Mouse (Mus musculus) layer of hippocampus, postnatal 10 days (tissue): ENCODE data around the gene Fkbp6. TPM values are rescaled to one million over a fixed set of nuclear protein-coding genes. Genes with fewer than 3 reads are reported as not detected.

Experiments
- microRNA-seq, 2 experiments: library from miRNA; unstranded; fragments of <30 nt; microRNA quantifications; one replicate each; pipeline ENCODE4 v1.2.0; 2021
- total RNA-seq, 2 experiments: library from RNA; stranded (reverse); gene quantifications; 2 replicates each; pipeline ENCODE4 v1.2.3; 2021

Gene Fkbp6
- total RNA-seq, 2 experiments from 2014 or later: not detected

Small RNA genes within 50 kb of the gene (microRNA-seq; reads per million reads assigned to microRNA genes)
- 0.45 to 3.1 reads per million in 2 experiments for gene Mir7033

Other genes with a start within 250 kb of the Fkbp6 start
- 10 to 100 TPM; 23.0 to 23.7 TPM for gene Tbl2, start 200.4 kb downstream of the Fkbp6 start, total RNA-seq
- gene Bcl7b, start 181.8 kb downstream of the Fkbp6 start, total RNA-seq: 10 to 100 TPM; 27.7 to 29.8 TPM
- 10 to 100 TPM; 47.8 to 51.1 TPM for gene Baz1b, start 162.8 kb downstream of the Fkbp6 start, total RNA-seq
- 10 to 100 TPM; 11.7 to 12.1 TPM for gene Fzd9, start 98.8 kb downstream of the Fkbp6 start, total RNA-seq
- under 1 TPM in 1 of 2 experiments, not detected in 1; 0.22 TPM for gene Trim50, start 3.3 kb upstream of the Fkbp6 start, total RNA-seq
- 10 to 100 TPM; 21.0 to 23.5 TPM for gene Nsun5, start 19.9 kb upstream of the Fkbp6 start, total RNA-seq
- 10 to 100 TPM; 39.9 to 43.9 TPM for gene Pom121, start 44.5 kb upstream of the Fkbp6 start, total RNA-seq
- 10 to 100 TPM; 68.5 to 69.4 TPM for gene Hip1, start 195.1 kb upstream of the Fkbp6 start, total RNA-seq
- gene Ccl26, start 213.5 kb upstream of the Fkbp6 start, total RNA-seq: not detected
- not detected for gene Ccl24, start 223.0 kb upstream of the Fkbp6 start, total RNA-seq